Mouse (Mus musculus): ENCODE data around the gene 0610030E20Rik. TPM values are rescaled to one million over a fixed set of nuclear protein-coding genes. Genes with fewer than 3 reads are reported as not detected.

The 0610030E20Rik gene
- total RNA-seq, 2 experiments from 2014 or later, result 16.9 to 17.2 TPM

DNA sequence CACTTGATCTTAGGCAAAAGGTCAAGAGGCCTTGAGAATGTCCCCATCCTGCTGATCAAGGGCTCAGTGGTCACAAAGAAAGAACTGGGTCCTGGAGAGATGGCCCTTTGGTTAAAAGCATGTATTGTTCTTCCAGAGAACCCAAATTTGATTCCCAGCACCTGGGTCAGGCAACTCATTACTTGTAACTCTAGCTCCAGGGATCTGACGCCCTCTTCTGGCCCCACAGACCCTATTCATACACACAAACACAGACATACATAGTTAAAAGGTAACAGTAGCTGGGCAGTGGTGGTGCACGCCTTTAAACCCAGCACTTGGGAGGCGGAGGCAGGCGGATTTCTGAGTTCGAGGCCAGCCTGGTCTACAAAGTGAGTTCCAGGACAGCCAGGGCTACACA lies 45.2 kb downstream of the 0610030E20Rik start:
- no peak for DNase-seq

DNA sequence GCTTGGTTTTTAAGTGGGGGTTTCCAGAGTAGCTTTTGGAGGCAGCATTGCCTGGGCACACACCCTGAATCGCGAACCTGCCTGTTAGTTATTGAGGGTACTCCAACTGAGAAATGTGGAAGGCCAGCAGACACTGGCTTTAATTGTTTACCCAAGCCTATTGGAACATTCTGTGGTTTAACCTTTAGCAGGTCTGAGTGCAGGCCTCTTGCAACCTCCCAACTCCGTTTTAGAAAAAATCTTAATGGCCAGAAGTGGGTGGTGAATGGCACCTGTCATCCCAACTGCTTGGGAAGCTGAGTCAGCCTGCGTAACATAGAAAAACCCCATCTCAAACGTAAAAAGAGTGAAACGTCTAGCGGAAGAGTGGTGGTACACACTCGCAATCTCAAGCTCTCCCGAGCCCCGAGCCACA lies 49.7 kb downstream of the 0610030E20Rik start:
- no peak for DNase-seq

- DNase-seq, result no peak
These were observed 52.9 kb downstream of the 0610030E20Rik start for GRCm38 (mm10) chr6:72399967-72400366.

DNA sequence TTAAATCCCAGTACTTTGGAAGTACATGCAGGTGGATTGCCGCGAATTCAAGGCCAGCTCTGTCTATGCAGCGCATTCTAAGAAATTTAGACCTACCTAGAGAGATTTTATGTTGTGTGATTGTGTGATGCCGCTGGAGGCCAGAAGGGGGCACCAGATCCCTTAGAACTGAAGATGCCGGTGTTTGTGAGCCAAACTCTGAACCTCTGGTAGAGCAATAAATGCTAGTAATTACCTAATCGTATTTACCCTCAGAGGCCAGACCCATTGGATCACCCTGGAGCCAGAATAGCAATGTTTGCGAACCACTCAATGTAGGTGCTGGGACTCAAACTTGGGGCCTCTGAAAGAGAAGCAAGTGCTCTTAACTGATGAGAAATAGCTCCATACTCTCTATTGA lies 54.8 kb downstream of the 0610030E20Rik start:
- DNase-seq, result peak; percentile 47 to 64

Other genes with a start within 250 kb of the 0610030E20Rik start
- gene St3gal5, start 249.7 kb upstream of the 0610030E20Rik start, total RNA-seq (2021), result 10 to 100 TPM; 97.7 to 99.5 TPM
- gene Atoh8, start 111.7 kb upstream of the 0610030E20Rik start, total RNA-seq (2021), result 1 to 10 TPM; 2.2 to 3.4 TPM
- gene Sftpb, start 42.7 kb upstream of the 0610030E20Rik start, total RNA-seq (2021), result not detected
- gene Usp39, start 2.1 kb upstream of the 0610030E20Rik start, total RNA-seq (2021), result 10 to 100 TPM; 31.3 to 35.8 TPM
- gene Tmem150a, start 8.1 kb downstream of the 0610030E20Rik start, total RNA-seq (2021), result 10 to 100 TPM in 1 of 2 experiments, 1 to 10 TPM in 1; 8.1 to 10.5 TPM
- gene Rnf181, start 19.6 kb downstream of the 0610030E20Rik start, total RNA-seq (2021), result 10 to 100 TPM; 77.6 to 85.2 TPM
- gene Vamp5, start 33.2 kb downstream of the 0610030E20Rik start, total RNA-seq (2021), result 1 to 10 TPM; 4.4 to 5.3 TPM
- gene Vamp8, start 43.4 kb downstream of the 0610030E20Rik start, total RNA-seq (2021), result 10 to 100 TPM; 14.7 to 17.3 TPM
- gene Ggcx, start 67.0 kb downstream of the 0610030E20Rik start, total RNA-seq (2021), result 10 to 100 TPM; 22.6 to 24.0 TPM
- 100 to 1,000 TPM; 186 to 194 TPM for gene Mat2a, start 92.2 kb downstream of the 0610030E20Rik start, total RNA-seq (2021)
- under 1 TPM; 0.40 to 0.45 TPM for gene Sh2d6, start 174.4 kb downstream of the 0610030E20Rik start, total RNA-seq (2021)
- gene Capg, start 197.1 kb downstream of the 0610030E20Rik start, total RNA-seq (2021), result 1 to 10 TPM; 2.3 to 2.9 TPM